Comparison of ENCODE assay signal across 11 mouse cellular contexts in genomic region chr10:63128256-63128655, GRCm38 (mm10). TPM values are rescaled to one million over a fixed set of nuclear protein-coding genes. Genes with fewer than 3 reads are reported as not detected.
DNase-seq lines count a peak whose midpoint lies in the region; ATAC-seq and TF ChIP-seq lines count a peak whose summit lies in the region.
"Had no signal": no experiment of that assay in that cellular context is flagged by ENCODE, and none has a peak within 500 bp of the region (broad histone marks: within the 10 kb centered on the region; RNA-seq: fewer than 3 reads in every experiment).

No protein-coding gene starts in this region.

- peak overlapping the region; percentile 22; the same call in 1 of the 2 replicates for H3K27ac ChIP-seq in heart, embryonic 11.5 days (ENCODE audit: low read depth, low read length)
- H3K27ac ChIP-seq in olfactory bulb, adult 2 months (ENCODE audit: insufficient read depth, low read depth, low read length), result peak overlapping the region; percentile 31; the same call in 1 of the 2 replicates

- ATAC-seq in heart, embryonic 11.5 days (replicated peaks; ENCODE audit: insufficient number of reproducible peaks, low FRiP score, low TSS enrichment), result no peak

- 0 out of 2 replicates have a peak, but pooled peaks cover 3% of the 10 kb centered on the region for H3K36me3 ChIP-seq in heart, embryonic 11.5 days (ENCODE audit: control insufficient read depth, insufficient read depth, low read length)

- H3K9me3 ChIP-seq in heart, embryonic 11.5 days (replicated peaks; ENCODE audit: control insufficient read depth, low read length), result no peaks in the 10 kb centered on the region

- no peak overlapping the region for H3K9ac ChIP-seq in heart, embryonic 11.5 days (ENCODE audit: low read depth, low read length)

- no peak overlapping the region for H3K4me2 ChIP-seq in heart, embryonic 11.5 days

- WGBS in heart, embryonic 11.5 days (ENCODE audit: insufficient replicate concordance), result 49% methylated on average over 7 of the region's 7 CpGs
- 32% methylated on average over 7 of the region's 7 CpGs for WGBS in olfactory bulb, adult 2 months

- H3K4me3 ChIP-seq in heart, embryonic 11.5 days (ENCODE audit: low read depth, low read length), result no peak overlapping the region
- no peak overlapping the region for H3K4me3 ChIP-seq in olfactory bulb, adult 2 months (ENCODE audit: insufficient read depth, low read depth, low read length)

- no peaks in the 10 kb centered on the region for H3K27me3 ChIP-seq in heart, embryonic 11.5 days (ENCODE audit: control insufficient read depth, insufficient read depth, low read length)

- no peak for TF ChIP-seq POLR2A in olfactory bulb, adult 2 months (IDR thresholded peaks at IDR 0.05; ENCODE audit: insufficient read depth, low read depth, low read length)

- DNase-seq in left cerebral cortex, adult 18-20 months (ENCODE audit: low spot score in 2 of 2), result peak; percentile 53 to 54
- DNase-seq in left cerebral cortex, postnatal 10 days (ENCODE audit: extremely low spot score in 1 of 2, low spot score in 2 of 2), result no peak
- peak; percentile 69 to 74 for DNase-seq in adrenal gland, postnatal 36 days
- no peak for DNase-seq in cerebellum, adult 8-10 months
- DNase-seq in urinary bladder, postnatal 10 days (ENCODE audit: low spot score), result no peak
- DNase-seq: kidney, postnatal 10 days; liver; midbrain, embryonic 14.5 days; thymus, postnatal 25 days had no signal

- intact Hi-C loops in left cerebral cortex, postnatal 10 days (cut with DNase I), result no loop called here

- H3K4me1 ChIP-seq in heart, embryonic 11.5 days (ENCODE audit: control insufficient read depth, insufficient read depth, low read length), result peaks cover 2% of the 10 kb centered on the region; the same call in 1 of the 2 replicates
- H3K4me1 ChIP-seq in olfactory bulb, adult 2 months (ENCODE audit: control insufficient read depth, insufficient read depth, low read length), result no peaks in the 10 kb centered on the region; the same call in 1 of the 2 replicates

- TF ChIP-seq CTCF in olfactory bulb, adult 2 months (IDR thresholded peaks at IDR 0.05; ENCODE audit: insufficient read depth, low read depth, low read length), result no peak

RNA-seq across cellular contexts. Expression of gene Atoh7, which starts 28.8 kb away (rescaled TPM):
- total RNA-seq in left cerebral cortex, adult 18-20 months (2021), result 1 to 10 TPM; 2.2 to 3.8 TPM
- 1 to 10 TPM; 1.6 to 1.9 TPM for total RNA-seq in left cerebral cortex, postnatal 10 days (2021)
- total RNA-seq in adrenal gland, postnatal 36 days (2021), result not detected
- not detected in 2 replicates for polyA plus RNA-seq in heart, embryonic 11.5 days (2014; fragmentation: Nextera tagmentation; extraction: Ambion mirVana)
- polyA plus RNA-seq in olfactory bulb, adult 2 months (2012; ENCODE audit: insufficient read depth, insufficient read length, low replicate concordance, missing spikeins), result not detected in 2 replicates

Comparison
In these comparisons a context has a peak if more than half of its experiments do, and no peak if none do; other contexts are left out.
1. DNase-seq: peak in left cerebral cortex, adult 18-20 months (2 of 2) and adrenal gland, postnatal 36 days (2 of 2); none in left cerebral cortex, postnatal 10 days (0 of 2), cerebellum, adult 8-10 months (single experiment) and urinary bladder, postnatal 10 days (single experiment).